Mouse (Mus musculus): Measurements from ENCODE around the gene Ackr2. TPM values are rescaled to one million over a fixed set of nuclear protein-coding genes. Genes with fewer than 3 reads are reported as not detected.

The Ackr2 gene
- polyA plus RNA-seq, 2 experiments, result 0.07 to 0.37 TPM

DNA sequence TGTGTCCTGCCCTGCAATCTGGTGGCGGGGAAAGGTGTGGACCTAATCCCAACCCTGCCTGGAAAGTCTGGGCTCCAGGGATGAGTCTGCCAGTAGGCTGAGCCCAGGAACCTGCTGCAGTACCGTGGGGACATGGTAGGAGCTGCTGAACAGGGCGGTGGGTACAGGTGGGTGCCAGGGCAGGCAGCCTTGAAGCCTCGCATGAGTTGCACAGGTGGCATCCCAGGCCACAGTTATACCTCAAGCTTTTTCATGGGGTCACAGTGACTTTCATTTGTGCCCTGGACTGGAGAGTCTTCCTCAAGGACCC, 52.9 kb downstream of the Ackr2 start:
- Histone ChIP-seq H3K27me3 (ENCODE audit: control insufficient read depth, insufficient read depth, low read length) (no peaks in the 10 kb centered on the region), H3K4me1 (replicated peaks; ENCODE audit: control insufficient read depth in 2 of 2, insufficient read depth in 2 of 2, low read length in 1 of 2) (peaks cover 0 to 2% of the 10 kb centered on the region in 2 experiments; a peak in 1 of 4 replicates), H3K27ac (no peak overlapping the region), H3K9ac (replicated peaks) (no peak overlapping the region), H3K4me2 (ENCODE audit: low read depth) (no peak overlapping the region), H3K9me3 (ENCODE audit: control insufficient read depth, low read length) (no peaks in the 10 kb centered on the region), H3K36me3 (replicated peaks; ENCODE audit: control insufficient read depth, insufficient read depth, low read depth) (no peaks in the 10 kb centered on the region), H3K4me3 (ENCODE audit: insufficient read depth in 1 of 2, low read depth in 2 of 2, low read length in 2 of 2) (no peak overlapping the region)
- DNase-seq (ENCODE audit: low read depth in 3 of 3, low spot score in 3 of 3), result no peak
- no peak for ATAC-seq (ENCODE audit: insufficient read depth)
- TF ChIP-seq CTCF (IDR thresholded peaks at IDR 0.05; ENCODE audit: low read depth), result no peak
- WGBS (ENCODE audit: insufficient replicate concordance), result 46% methylated on average over 4 of the region's 4 CpGs

DNA sequence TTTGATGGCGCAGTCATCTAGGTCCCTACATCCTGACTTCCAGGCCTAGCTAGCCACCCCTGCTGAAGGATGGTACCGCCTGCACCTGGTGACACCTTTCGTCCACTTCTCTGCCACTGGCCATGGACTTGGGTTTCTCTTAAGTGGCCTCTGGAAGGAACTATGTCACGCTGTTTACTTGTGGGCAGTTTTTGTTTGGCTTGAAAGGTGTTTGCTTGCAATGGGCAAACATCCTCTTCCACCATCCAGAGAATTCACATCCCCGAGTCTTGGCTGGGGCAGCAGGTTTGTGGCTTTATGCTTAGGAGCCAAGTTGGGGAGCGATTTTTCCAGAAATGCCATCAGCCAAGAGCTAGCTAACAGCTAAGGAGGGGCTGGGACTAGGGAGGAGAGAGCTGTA, 54.4 kb downstream of the Ackr2 start:
- ATAC-seq (ENCODE audit: insufficient read depth), result no peak
- no peak for TF ChIP-seq CTCF (IDR thresholded peaks at IDR 0.05; ENCODE audit: low read depth)
- no peak for TF ChIP-seq EP300 (IDR thresholded peaks at IDR 0.05; ENCODE audit: low read depth)
- no peak overlapping the region for H3K4me2 ChIP-seq (ENCODE audit: low read depth)
- H3K4me1 ChIP-seq (replicated peaks; ENCODE audit: control insufficient read depth in 2 of 2, insufficient read depth in 2 of 2, low read length in 1 of 2), result peaks cover 0 to 2% of the 10 kb centered on the region in 2 experiments; a peak in 1 of 4 replicates
- 65% methylated on average over 6 of the region's 6 CpGs for WGBS (ENCODE audit: insufficient replicate concordance)
- no peak overlapping the region for H3K4me3 ChIP-seq (ENCODE audit: insufficient read depth in 1 of 2, low read depth in 2 of 2, low read length in 2 of 2)
- no peaks in the 10 kb centered on the region for H3K9me3 ChIP-seq (ENCODE audit: control insufficient read depth, low read length)
- DNase-seq (ENCODE audit: low read depth in 3 of 3, low spot score in 3 of 3), result no peak
- no peak overlapping the region for H3K9ac ChIP-seq (replicated peaks)
- H3K36me3 ChIP-seq (replicated peaks; ENCODE audit: control insufficient read depth, insufficient read depth, low read depth), result no peaks in the 10 kb centered on the region
- H3K27ac ChIP-seq, result no peak overlapping the region
- H3K27me3 ChIP-seq (ENCODE audit: control insufficient read depth, insufficient read depth, low read length), result no peaks in the 10 kb centered on the region

DNA sequence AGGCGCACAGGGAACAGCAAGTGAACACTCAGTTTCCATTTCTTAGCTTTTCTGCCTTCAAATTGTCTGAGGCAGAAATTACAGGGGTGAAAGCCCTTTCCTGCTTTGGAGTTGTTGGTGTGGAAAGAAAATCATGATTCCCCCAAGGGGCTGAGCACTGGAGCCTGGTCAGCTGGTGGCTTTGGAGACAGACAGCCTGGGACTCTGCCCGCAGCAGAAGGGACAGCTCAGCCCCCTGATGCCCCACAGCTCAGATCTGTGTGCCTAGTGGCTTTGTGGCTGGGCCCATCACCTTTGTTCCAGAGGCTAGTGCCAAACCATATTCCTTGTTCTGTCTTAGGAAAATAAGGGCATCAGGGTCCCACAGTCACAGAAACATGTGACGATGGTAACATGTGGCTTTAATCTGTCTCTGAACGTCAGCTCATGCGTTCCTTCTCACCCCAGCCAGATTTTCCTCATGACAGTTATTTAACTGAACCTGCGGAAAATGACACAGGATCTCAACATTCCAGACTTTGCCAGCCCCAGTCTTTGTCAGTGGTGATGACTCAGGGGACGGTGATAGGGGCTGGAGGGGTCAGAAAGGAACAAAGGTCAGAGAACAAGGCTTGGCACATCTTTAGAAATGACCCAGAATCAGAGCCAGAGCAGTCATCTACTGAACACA, 61.9 kb downstream of the Ackr2 start:
- Histone ChIP-seq H3K9me3 (ENCODE audit: control insufficient read depth, low read length) (no peaks in the 10 kb centered on the region), H3K27me3 (ENCODE audit: control insufficient read depth, insufficient read depth, low read length) (no peaks in the 10 kb centered on the region), H3K27ac (no peak overlapping the region), H3K4me2 (ENCODE audit: low read depth) (no peak overlapping the region), H3K4me1 (replicated peaks; ENCODE audit: control insufficient read depth in 2 of 2, insufficient read depth in 2 of 2, low read length in 1 of 2) (no peaks in the 10 kb centered on the region), H3K9ac (replicated peaks) (no peak overlapping the region), H3K4me3 (ENCODE audit: insufficient read depth in 1 of 2, low read depth in 2 of 2, low read length in 2 of 2) (no peak overlapping the region), H3K36me3 (replicated peaks; ENCODE audit: control insufficient read depth, insufficient read depth, low read depth) (no peaks in the 10 kb centered on the region)
- WGBS (ENCODE audit: insufficient replicate concordance), result 59% methylated on average over 7 of the region's 7 CpGs
- TF ChIP-seq CTCF (IDR thresholded peaks at IDR 0.05; ENCODE audit: low read depth), result no peak
- TF ChIP-seq EP300 (IDR thresholded peaks at IDR 0.05; ENCODE audit: low read depth), result no peak
- ATAC-seq (ENCODE audit: insufficient read depth), result no peak
- no peak for DNase-seq (ENCODE audit: low read depth in 3 of 3, low spot score in 3 of 3)

Other genes with a start within 250 kb of the Ackr2 start
- gene Sec22c, start 192.9 kb upstream of the Ackr2 start, polyA plus RNA-seq (2012; rRNA removed), result 1.6 and 1.8 TPM in 2 replicates
- 2.2 and 2.9 TPM in 2 replicates for gene Sec22c, start 192.9 kb upstream of the Ackr2 start, polyA plus RNA-seq (2014; fragmentation: Nextera tagmentation; extraction: Ambion mirVana)
- 23.4 and 24.8 TPM in 2 replicates for gene Ss18l2, start 188.0 kb upstream of the Ackr2 start, polyA plus RNA-seq (2012; rRNA removed)
- gene Ss18l2, start 188.0 kb upstream of the Ackr2 start, polyA plus RNA-seq (2014; fragmentation: Nextera tagmentation; extraction: Ambion mirVana), result 76.8 and 83.3 TPM in 2 replicates
- 29.5 and 41.5 TPM in 2 replicates for gene Nktr, start 179.2 kb upstream of the Ackr2 start, polyA plus RNA-seq (2012; rRNA removed)
- gene Nktr, start 179.2 kb upstream of the Ackr2 start, polyA plus RNA-seq (2014; fragmentation: Nextera tagmentation; extraction: Ambion mirVana), result 18.5 and 24.0 TPM in 2 replicates
- gene Zfp651, start 139.0 kb upstream of the Ackr2 start, polyA plus RNA-seq (2012; rRNA removed), result 1.8 and 2.3 TPM in 2 replicates
- gene Zfp651, start 139.0 kb upstream of the Ackr2 start, polyA plus RNA-seq (2014; fragmentation: Nextera tagmentation; extraction: Ambion mirVana), result 0.52 and 0.75 TPM in 2 replicates
- 0.04 TPM in 1 of 2 replicates, not detected in the other for gene Klhl40, start 120.7 kb upstream of the Ackr2 start, polyA plus RNA-seq (2012; rRNA removed)
- 0.05 TPM in 1 of 2 replicates, not detected in the other for gene Klhl40, start 120.7 kb upstream of the Ackr2 start, polyA plus RNA-seq (2014; fragmentation: Nextera tagmentation; extraction: Ambion mirVana)
- 0.05 TPM in 1 of 2 replicates, not detected in the other for gene Hhatl, start 105.8 kb upstream of the Ackr2 start, polyA plus RNA-seq (2012; rRNA removed)
- gene Hhatl, start 105.8 kb upstream of the Ackr2 start, polyA plus RNA-seq (2014; fragmentation: Nextera tagmentation; extraction: Ambion mirVana), result not detected in 2 replicates
- gene Ccdc13, start 58.9 kb upstream of the Ackr2 start, polyA plus RNA-seq (2012; rRNA removed), result not detected in 2 replicates
- not detected in 2 replicates for gene Ccdc13, start 58.9 kb upstream of the Ackr2 start, polyA plus RNA-seq (2014; fragmentation: Nextera tagmentation; extraction: Ambion mirVana)
- gene Higd1a, start 40.0 kb upstream of the Ackr2 start, polyA plus RNA-seq (2012; rRNA removed), result 12.9 and 20.8 TPM in 2 replicates
- 97.4 and 119 TPM in 2 replicates for gene Higd1a, start 40.0 kb upstream of the Ackr2 start, polyA plus RNA-seq (2014; fragmentation: Nextera tagmentation; extraction: Ambion mirVana)
- gene Cyp8b1, start 17.9 kb downstream of the Ackr2 start, polyA plus RNA-seq (2012; rRNA removed), result 0.67 and 0.74 TPM in 2 replicates
- 1.5 and 1.8 TPM in 2 replicates for gene Cyp8b1, start 17.9 kb downstream of the Ackr2 start, polyA plus RNA-seq (2014; fragmentation: Nextera tagmentation; extraction: Ambion mirVana)
- 0.08 and 0.14 TPM in 2 replicates for gene Fam198a, start 52.6 kb downstream of the Ackr2 start, polyA plus RNA-seq (2012; rRNA removed)
- gene Fam198a, start 52.6 kb downstream of the Ackr2 start, polyA plus RNA-seq (2014; fragmentation: Nextera tagmentation; extraction: Ambion mirVana), result 0.10 and 0.13 TPM in 2 replicates
- 1.9 and 2.0 TPM in 2 replicates for gene Pomgnt2, start 98.8 kb downstream of the Ackr2 start, polyA plus RNA-seq (2012; rRNA removed)
- 1.7 and 2.2 TPM in 2 replicates for gene Pomgnt2, start 98.8 kb downstream of the Ackr2 start, polyA plus RNA-seq (2014; fragmentation: Nextera tagmentation; extraction: Ambion mirVana)
- 9.9 and 12.9 TPM in 2 replicates for gene Snrk, start 218.9 kb downstream of the Ackr2 start, polyA plus RNA-seq (2012; rRNA removed)
- 10.4 and 12.3 TPM in 2 replicates for gene Snrk, start 218.9 kb downstream of the Ackr2 start, polyA plus RNA-seq (2014; fragmentation: Nextera tagmentation; extraction: Ambion mirVana)

Measured in liver, embryonic 14.5 days (tissue).